Comparison of ENCODE assay signal across 8 mouse cellular contexts in the genomic region with DNA sequence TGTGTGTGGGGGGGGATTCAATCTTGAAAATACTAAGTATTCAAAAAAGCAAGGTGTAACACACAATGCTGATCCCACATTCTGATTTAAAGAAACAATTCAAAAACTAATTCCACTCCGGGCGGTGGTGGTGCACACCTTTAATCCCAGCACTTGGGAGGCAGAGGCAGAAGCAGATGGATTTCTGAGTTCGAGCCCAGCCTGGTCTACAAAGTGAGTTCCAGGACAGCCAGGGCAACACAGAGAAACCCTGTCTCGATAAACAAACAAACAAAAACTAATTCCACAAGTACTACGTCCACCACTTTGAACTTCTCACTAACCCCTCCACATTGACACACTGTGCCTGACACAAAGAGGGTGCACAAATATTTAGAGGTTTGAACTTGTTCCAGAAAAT. TPM values are rescaled to one million over a fixed set of nuclear protein-coding genes. Genes with fewer than 3 reads are reported as not detected.
DNase-seq lines count a peak whose midpoint lies in the region; ATAC-seq and TF ChIP-seq lines count a peak whose summit lies in the region.

No protein-coding gene starts in this region.

- H3K9ac ChIP-seq in heart, postnatal 0 days (replicated peaks; ENCODE audit: low read depth, low read length) = no peak overlapping the region
- no peak overlapping the region for H3K9ac ChIP-seq in lung, postnatal 0 days (replicated peaks; ENCODE audit: low read depth)

- 79% methylated on average over 5 of the region's 5 CpGs for WGBS in heart, postnatal 0 days
- WGBS in thymus, adult 2 months = 93% methylated on average over 5 of the region's 5 CpGs
- WGBS in lung, postnatal 0 days = 52% methylated on average over 5 of the region's 5 CpGs

- H3K9me3 ChIP-seq in heart, postnatal 0 days (replicated peaks; ENCODE audit: control insufficient read depth, low read length) = no peaks in the 10 kb centered on the region
- H3K9me3 ChIP-seq in lung, postnatal 0 days (ENCODE audit: low read length) = no peaks in the 10 kb centered on the region

- no peak for ATAC-seq in heart, postnatal 0 days (ENCODE audit: insufficient read depth, low read depth)
- ATAC-seq in lung, postnatal 0 days = no peak
- ATAC-seq in granulocyte monocyte progenitor cell, adult 5-6 weeks (replicated peaks; ENCODE audit: poor library complexity, severe bottlenecking) = no peak

- intact Hi-C loops in heart, postnatal 36 days (cut with DNase I) = no loop called here

- H3K27ac ChIP-seq in heart, postnatal 0 days (ENCODE audit: low read depth) = peak overlapping the region; percentile 98
- H3K27ac ChIP-seq in thymus, adult 2 months (ENCODE audit: control insufficient read depth, insufficient read depth, low read length) = peak overlapping the region; percentile 70
- H3K27ac ChIP-seq in lung, postnatal 0 days (ENCODE audit: low read length) = peak overlapping the region; percentile 91

- peaks cover 28% of the 10 kb centered on the region; the same call in 1 of the 2 replicates for H3K36me3 ChIP-seq in heart, postnatal 0 days (replicated peaks; ENCODE audit: control insufficient read depth, insufficient read depth, low read length)
- H3K36me3 ChIP-seq in thymus, adult 2 months (ENCODE audit: control insufficient read depth, insufficient read depth, low read length) = peaks cover 17% of the 10 kb centered on the region
- 0 out of 2 replicates have a peak, but pooled peaks cover 3% of the 10 kb centered on the region for H3K36me3 ChIP-seq in lung, postnatal 0 days (ENCODE audit: insufficient read depth, low read length)

- H3K27me3 ChIP-seq in heart, postnatal 0 days (ENCODE audit: control insufficient read depth, insufficient read depth, low read length) = no peaks in the 10 kb centered on the region
- H3K27me3 ChIP-seq in thymus, adult 2 months (ENCODE audit: control insufficient read depth, insufficient read depth, low read length) = no peaks in the 10 kb centered on the region
- H3K27me3 ChIP-seq in lung, postnatal 0 days (replicated peaks; ENCODE audit: insufficient read depth, low read length) = no peaks in the 10 kb centered on the region

- no peak for DNase-seq in heart, postnatal 0 days (ENCODE audit: low spot score)
- no peak for DNase-seq in heart, postnatal 36 days
- no peak for DNase-seq in thymus, adult 2 months
- DNase-seq in thymus, postnatal 25 days = no peak
- no peak for DNase-seq in lung, postnatal 0 days (ENCODE audit: low spot score)
- DNase-seq in adrenal gland, adult 18-20 months (ENCODE audit: low spot score in 2 of 2) = no peak
- no peak for DNase-seq in thymus, postnatal 10 days (ENCODE audit: low spot score in 2 of 2)

- peak overlapping the region; percentile 67; the same call in 1 of the 2 replicates for H3K4me2 ChIP-seq in heart, postnatal 0 days (ENCODE audit: low read depth, low read length)
- peak overlapping the region; percentile 71; the same call in 1 of the 2 replicates for H3K4me2 ChIP-seq in lung, postnatal 0 days (replicated peaks; ENCODE audit: low read depth, low read length)

- no peak for TF ChIP-seq CTCF in heart, postnatal 0 days (IDR thresholded peaks at IDR 0.05; ENCODE audit: low read depth)
- TF ChIP-seq CTCF in thymus, adult 2 months (IDR thresholded peaks at IDR 0.05; ENCODE audit: borderline replicate concordance, control insufficient read depth, extremely low read depth, insufficient read depth, low read length, poor library complexity) = no peak
- no peak for TF ChIP-seq CTCF in lung, postnatal 0 days (IDR thresholded peaks at IDR 0.05)

- no peak for TF ChIP-seq POLR2A in thymus, adult 2 months (IDR thresholded peaks at IDR 0.05; ENCODE audit: control insufficient read depth, extremely low read depth, insufficient read depth, low read length, poor library complexity)

- H3K4me3 ChIP-seq in heart, postnatal 0 days (ENCODE audit: low read depth, low read length) = no peak overlapping the region
- H3K4me3 ChIP-seq in thymus, adult 2 months (ENCODE audit: control insufficient read depth, insufficient read depth, low read length) = no peak overlapping the region
- no peak overlapping the region for H3K4me3 ChIP-seq in lung, postnatal 0 days (ENCODE audit: low read depth, low read length)

- no peak for TF ChIP-seq EP300 in heart, postnatal 0 days (IDR thresholded peaks at IDR 0.05; ENCODE audit: low read depth)
- no peak for TF ChIP-seq EP300 in lung, postnatal 0 days (IDR thresholded peaks at IDR 0.05)

- peaks cover 22% of the 10 kb centered on the region for H3K4me1 ChIP-seq in heart, postnatal 0 days (ENCODE audit: control insufficient read depth, insufficient read depth)
- H3K4me1 ChIP-seq in thymus, adult 2 months (replicated peaks; ENCODE audit: control insufficient read depth, insufficient read depth, low read length) = peaks cover 9% of the 10 kb centered on the region
- H3K4me1 ChIP-seq in lung, postnatal 0 days (ENCODE audit: insufficient read depth, low read depth, low read length) = peaks cover under 1% of the 10 kb centered on the region

RNA-seq across cellular contexts. Expression of gene Ube2h, which starts 4.7 kb away (rescaled TPM):
- total RNA-seq in heart, postnatal 0 days (2014; rRNA removed; ENCODE audit: low replicate concordance) = 22.5 and 31.9 TPM in 2 replicates
- 30.4 and 32.4 TPM in 2 replicates for polyA plus RNA-seq in heart, postnatal 0 days (2015; fragmentation: Nextera tagmentation; extraction: Ambion mirVana)
- 10 to 100 TPM; 70.9 to 74.9 TPM for total RNA-seq in heart, postnatal 36 days (2021)
- polyA plus RNA-seq in thymus, adult 2 months (2012; rRNA removed) = 69.9 and 160 TPM in 2 replicates
- 34.5 and 40.3 TPM in 2 replicates for polyA plus RNA-seq in lung, postnatal 0 days (2015; fragmentation: Nextera tagmentation; extraction: Ambion mirVana)
- total RNA-seq in granulocyte monocyte progenitor cell, adult 5-6 weeks (2014; fragmentation: Nextera tagmentation) = 6.4 and 7.9 TPM in 2 replicates
- 4.4 and 6.5 TPM in 2 replicates for total RNA-seq in granulocyte monocyte progenitor cell, adult 5-6 weeks (2017)
- total RNA-seq in adrenal gland, adult 18-20 months (2021) = 100 to 1,000 TPM in 1 of 2 experiments, 10 to 100 TPM in 1; 94.7 to 121 TPM
